Mouse (Mus musculus): ENCODE results near the gene Lingo1.

Lingo1 gene

GRCm38 (mm10) chr9:56722089-56722825 is 74.0 kb downstream of the Lingo1 start:
- peak; percentile 18 to 39 for DNase-seq

GRCm38 (mm10) chr9:56718984-56719383 is 77.3 kb downstream of the Lingo1 start:
- DNase-seq, result no peak

DNA sequence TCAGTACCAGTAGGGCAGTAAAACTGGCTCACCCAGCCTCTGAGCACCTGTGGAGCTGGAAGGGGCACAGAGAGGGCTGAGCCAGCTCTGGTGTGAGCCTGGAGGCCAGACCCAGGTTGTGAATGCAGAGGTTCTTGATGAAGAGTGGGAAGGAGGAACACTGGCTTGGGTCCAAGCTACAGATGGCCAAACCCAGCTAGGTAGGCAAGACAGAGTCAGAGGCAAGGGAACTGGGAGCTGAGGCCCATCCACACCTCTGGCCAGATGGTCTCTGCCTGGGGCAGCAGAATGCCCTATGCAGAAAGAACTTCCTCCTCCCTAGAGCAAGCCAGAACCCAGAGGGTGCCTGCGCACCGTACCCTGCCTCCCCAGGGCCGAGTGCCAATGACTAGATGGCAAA is 79.7 kb downstream of the Lingo1 start:
- no peak for DNase-seq

- DNase-seq, result no peak
Measured at GRCm38 (mm10) chr9:56716066-56716465, 80.2 kb downstream of the Lingo1 start.

DNA sequence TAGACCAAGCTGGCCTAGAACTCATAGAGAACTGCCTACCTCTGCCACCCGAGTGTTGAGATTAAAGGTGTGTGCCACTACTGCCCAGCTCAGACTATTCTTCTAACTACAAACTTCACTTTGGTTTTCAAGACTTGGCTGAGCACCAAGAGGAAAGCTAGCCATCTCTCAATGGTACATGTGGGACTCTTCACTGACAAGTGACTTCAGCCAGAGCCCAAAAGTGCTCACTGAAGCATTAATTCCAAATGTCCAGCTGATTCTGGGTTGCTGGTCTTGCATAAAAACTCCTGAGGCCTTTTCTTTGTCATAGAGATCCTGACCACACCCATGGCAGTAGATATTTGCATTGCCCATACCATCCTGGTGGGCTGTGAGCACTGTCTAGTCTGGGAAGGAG is 81.9 kb downstream of the Lingo1 start:
- DNase-seq, result no peak

GRCm38 (mm10) chr9:56712667-56713369 is 83.5 kb downstream of the Lingo1 start:
- DNase-seq, result no peak

DNA sequence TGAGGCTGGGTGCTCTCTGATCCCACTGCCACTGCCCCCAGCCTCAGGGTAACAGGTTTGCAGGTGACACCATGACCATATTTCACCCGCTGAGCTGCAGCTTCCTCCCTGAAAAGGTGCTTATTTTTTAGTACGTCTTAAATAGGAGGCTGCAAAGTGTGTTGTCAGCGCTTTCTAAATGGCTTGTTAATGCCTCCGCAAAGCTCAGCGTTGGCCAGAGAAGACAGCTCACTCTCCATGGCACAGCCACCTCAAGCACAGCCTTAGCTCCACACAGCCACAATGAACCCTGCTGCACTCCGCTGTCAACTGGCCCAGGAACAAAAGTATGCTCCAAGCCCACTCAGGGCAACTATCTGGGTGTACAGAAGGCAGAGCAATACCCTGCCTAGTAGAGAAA is 85.3 kb downstream of the Lingo1 start:
- DNase-seq, result no peak

DNA sequence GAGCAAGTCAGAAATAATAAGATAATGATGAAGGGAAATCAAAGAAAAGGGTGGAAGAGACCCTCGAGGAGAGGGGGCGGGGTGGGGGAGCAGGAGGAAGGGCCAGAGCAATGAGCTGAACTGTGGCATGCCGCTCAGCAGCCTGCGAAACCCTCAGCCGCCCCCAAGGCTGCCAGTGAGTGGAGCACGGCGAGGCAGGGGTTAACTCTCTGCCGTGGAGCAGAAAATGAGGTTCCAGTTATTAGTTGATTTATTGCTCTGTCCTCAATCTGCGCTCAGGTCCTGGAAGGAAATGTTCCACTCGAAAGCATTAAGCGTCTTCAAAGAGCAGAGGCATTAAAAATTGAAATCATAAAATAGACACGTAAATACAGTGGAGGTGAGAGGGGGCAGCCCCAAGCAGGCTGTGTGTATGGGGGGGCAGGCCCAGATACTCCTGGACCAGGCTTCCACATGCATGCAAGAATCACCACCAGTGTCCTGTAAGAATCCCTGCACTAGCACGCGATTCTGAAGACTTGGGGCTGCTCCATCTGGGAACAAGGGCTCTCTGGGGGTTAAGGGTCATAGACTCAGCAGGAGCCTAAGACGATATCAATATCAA is 89.7 kb downstream of the Lingo1 start:
- DNase-seq, result peak; percentile 43 to 48

- no peak for DNase-seq
Measured at GRCm38 (mm10) chr9:56701394-56701793, 94.9 kb downstream of the Lingo1 start.

GRCm38 (mm10) chr9:56700866-56701265 is 95.4 kb downstream of the Lingo1 start:
- no peak for DNase-seq

DNA sequence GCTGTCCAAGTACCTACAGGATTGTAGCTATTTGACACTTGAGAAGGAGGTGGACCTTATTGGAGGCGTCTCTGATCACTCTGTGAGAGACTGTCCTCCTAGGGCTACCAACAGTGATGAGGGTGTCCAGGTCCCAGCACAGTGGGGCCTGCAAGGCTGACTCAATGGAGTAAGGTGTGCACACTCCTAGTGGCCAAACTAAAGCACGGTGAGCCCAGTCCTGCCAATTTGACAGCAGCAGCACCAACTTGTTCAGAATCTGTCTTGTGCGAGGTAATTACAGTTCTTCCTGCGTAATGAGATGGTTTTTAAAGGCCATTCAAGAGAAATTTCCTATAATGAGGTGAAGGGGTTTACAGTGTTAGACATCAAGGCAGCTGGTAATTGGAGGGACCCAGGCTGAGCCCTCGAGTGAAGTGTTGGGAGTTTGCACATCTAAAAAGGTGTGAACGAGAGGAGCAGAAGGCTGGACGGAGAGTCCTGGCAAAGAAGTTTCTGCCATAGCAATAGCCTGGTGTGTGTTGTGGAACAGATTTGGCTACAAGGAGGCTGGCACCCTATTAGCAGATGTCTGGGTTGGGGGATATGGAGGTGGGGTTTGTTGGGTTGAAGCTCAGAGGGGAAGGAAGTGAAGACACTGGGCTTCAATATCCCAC is 97.4 kb downstream of the Lingo1 start:
- DNase-seq, result no peak

- no peak for DNase-seq
Measured at GRCm38 (mm10) chr9:56694079-56694478, 102.2 kb downstream of the Lingo1 start.

GRCm38 (mm10) chr9:56691226-56691625 is 105.0 kb downstream of the Lingo1 start:
- DNase-seq, result no peak

- DNase-seq, result no peak
Measured at GRCm38 (mm10) chr9:56690679-56691078, 105.6 kb downstream of the Lingo1 start.

- no peak for DNase-seq
Measured at GRCm38 (mm10) chr9:56687490-56687889, 108.8 kb downstream of the Lingo1 start.

GRCm38 (mm10) chr9:56687145-56687477 is 109.2 kb downstream of the Lingo1 start:
- DNase-seq, result peak in 1 of 2 experiments; percentile 7

- peak; percentile 26 to 54 for DNase-seq
Measured at GRCm38 (mm10) chr9:56686339-56687144, 109.7 kb downstream of the Lingo1 start.

DNA sequence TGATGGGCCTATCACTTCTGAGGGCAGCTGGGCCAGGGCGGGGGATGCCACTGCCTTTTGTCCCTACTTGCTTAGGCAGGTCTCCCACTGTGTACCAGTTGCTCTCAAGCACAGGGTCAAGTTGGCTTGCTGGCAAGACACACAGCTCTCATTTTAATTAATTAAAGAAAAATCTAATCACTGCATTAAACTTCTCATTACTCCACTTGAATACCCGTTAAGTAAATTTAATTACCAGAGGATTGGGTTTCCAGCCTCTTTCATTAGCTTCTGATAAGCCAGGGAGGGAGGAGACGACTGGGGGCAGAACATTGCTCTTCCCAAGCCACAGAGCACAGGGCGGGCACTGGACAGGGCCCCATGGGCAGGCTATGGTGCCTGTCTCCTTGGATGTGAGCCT is 113.4 kb downstream of the Lingo1 start:
- no peak for DNase-seq

GRCm38 (mm10) chr9:56681950-56682349 is 114.3 kb downstream of the Lingo1 start:
- DNase-seq, result no peak

GRCm38 (mm10) chr9:56678929-56679681 is 117.2 kb downstream of the Lingo1 start:
- peak in 1 of 2 experiments; percentile 39 for DNase-seq

DNA sequence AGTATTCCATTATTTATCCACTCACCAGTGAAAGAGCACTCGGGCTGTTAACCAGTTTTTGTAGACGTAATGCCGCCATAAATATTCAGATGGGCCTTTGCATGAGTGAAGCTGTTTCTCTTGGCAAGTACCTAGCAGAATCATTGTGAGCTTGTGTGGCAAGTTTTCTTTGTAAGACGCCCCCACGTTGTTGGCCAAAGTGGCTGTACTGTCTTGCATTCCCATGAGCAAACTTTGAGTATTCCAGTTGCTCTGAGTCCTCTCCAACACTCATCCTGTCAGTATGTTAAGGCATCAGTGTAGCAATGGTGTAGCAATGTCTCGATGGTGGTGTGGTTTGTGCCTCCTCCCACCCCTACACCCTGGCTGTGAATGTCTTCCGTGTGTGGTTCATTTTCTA is 120.6 kb downstream of the Lingo1 start:
- DNase-seq, result no peak
